ENCODE assay signal across 21 mouse cellular contexts in the genomic region with DNA sequence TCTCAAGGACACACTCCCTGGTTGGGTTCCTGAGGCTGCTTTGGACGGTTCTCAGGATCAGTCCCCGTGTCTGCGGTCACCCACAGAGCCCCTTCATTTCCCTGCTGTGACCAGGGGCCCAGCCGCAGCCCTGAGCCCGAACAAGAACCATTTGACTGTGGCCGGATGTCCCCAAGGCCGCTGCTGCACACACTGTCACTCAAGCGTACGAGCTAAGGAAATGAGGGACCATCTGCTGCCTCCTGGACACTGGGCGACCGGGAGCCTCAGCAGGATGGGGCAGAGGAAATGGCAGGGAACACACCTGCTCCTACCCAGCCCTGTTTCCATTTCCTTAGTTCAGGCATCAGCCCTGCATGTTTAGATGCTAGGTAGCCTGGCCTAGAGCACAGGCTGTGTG. TPM values are rescaled to one million over a fixed set of nuclear protein-coding genes. Genes with fewer than 3 reads are reported as not detected.
DNase-seq lines count a peak whose midpoint lies in the region; ATAC-seq and TF ChIP-seq lines count a peak whose summit lies in the region.
"Had no signal": no experiment of that assay in that cellular context is flagged by ENCODE, and none has a peak within 500 bp of the region (broad histone marks: within the 10 kb centered on the region; RNA-seq: fewer than 3 reads in every experiment).

No protein-coding gene starts in this region.

- no peaks in the 10 kb centered on the region for H3K9me3 ChIP-seq in kidney, embryonic 15.5 days (replicated peaks)
- H3K9me3 ChIP-seq in midbrain, embryonic 10.5 days (replicated peaks): no peaks in the 10 kb centered on the region
- no peaks in the 10 kb centered on the region for H3K9me3 ChIP-seq in midbrain, embryonic 15.5 days
- H3K9me3 ChIP-seq in intestine, postnatal 0 days (ENCODE audit: control insufficient read depth): no peaks in the 10 kb centered on the region
- H3K9me3 ChIP-seq: forebrain, embryonic 15.5 days; limb, embryonic 10.5 days; liver, embryonic 15.5 days had no signal

- peaks cover 40% of the 10 kb centered on the region for H3K36me3 ChIP-seq in kidney, embryonic 15.5 days
- peaks cover 20% of the 10 kb centered on the region for H3K36me3 ChIP-seq in midbrain, embryonic 10.5 days
- H3K36me3 ChIP-seq in midbrain, embryonic 15.5 days (replicated peaks): peaks cover 3% of the 10 kb centered on the region; the same call in 1 of the 2 replicates
- H3K36me3 ChIP-seq in intestine, postnatal 0 days (ENCODE audit: control insufficient read depth, insufficient read depth): no peaks in the 10 kb centered on the region

- no peak overlapping the region for H3K9ac ChIP-seq in kidney, embryonic 15.5 days
- H3K9ac ChIP-seq in midbrain, embryonic 15.5 days: no peak overlapping the region
- H3K9ac ChIP-seq in intestine, postnatal 0 days (ENCODE audit: low read depth, low read length): no peak overlapping the region
- H3K9ac ChIP-seq: forebrain, embryonic 15.5 days; liver, embryonic 15.5 days had no signal

- H3K4me2 ChIP-seq in kidney, embryonic 15.5 days: no peak overlapping the region
- no peak overlapping the region for H3K4me2 ChIP-seq in midbrain, embryonic 15.5 days
- H3K4me2 ChIP-seq in intestine, postnatal 0 days (replicated peaks; ENCODE audit: low read depth): peak overlapping the region; percentile 21; the same call in 1 of the 2 replicates
- H3K4me2 ChIP-seq: forebrain, embryonic 15.5 days; liver, embryonic 15.5 days had no signal

- no peak for DNase-seq in kidney, postnatal 14 days
- DNase-seq in midbrain, embryonic 10.5 days (ENCODE audit: low spot score): no peak
- no peak for DNase-seq in adrenal gland, postnatal 4 days (ENCODE audit: low spot score in 2 of 2)
- DNase-seq: adrenal gland, postnatal 25 days; embryo, embryonic 11 days; heart, adult 2 months; heart, postnatal 10 days; kidney, adult 18-20 months; spleen, adult 18-20 months; thymus, postnatal 36 days had no signal

- H3K4me3 ChIP-seq in kidney, embryonic 15.5 days (replicated peaks): no peak overlapping the region
- H3K4me3 ChIP-seq in midbrain, embryonic 10.5 days: no peak overlapping the region
- H3K4me3 ChIP-seq in midbrain, embryonic 15.5 days: no peak overlapping the region
- no peak overlapping the region for H3K4me3 ChIP-seq in intestine, postnatal 0 days (ENCODE audit: low read depth, low read length)
- H3K4me3 ChIP-seq: forebrain, embryonic 15.5 days; heart, adult 2 months; layer of hippocampus, adult 2 months; limb, embryonic 10.5 days; liver, embryonic 15.5 days had no signal

- TF ChIP-seq CTCF in intestine, postnatal 0 days (IDR thresholded peaks at IDR 0.05; ENCODE audit: low read depth): no peak

- 0 out of 2 replicates have a peak, but pooled peaks have one; percentile 46 for ATAC-seq in kidney, embryonic 15.5 days (replicated peaks; ENCODE audit: low FRiP score)
- no peak for ATAC-seq in midbrain, embryonic 15.5 days (replicated peaks)
- peak; percentile 51; the same call in 1 of the 2 replicates for ATAC-seq in granulocyte monocyte progenitor cell, adult 5-6 weeks (replicated peaks; ENCODE audit: poor library complexity, severe bottlenecking)
- ATAC-seq in intestine, postnatal 0 days: no peak
- ATAC-seq: forebrain, embryonic 15.5 days had no signal

- H3K27me3 ChIP-seq in kidney, embryonic 15.5 days: no peaks in the 10 kb centered on the region; the same call in 1 of the 2 replicates
- H3K27me3 ChIP-seq in midbrain, embryonic 10.5 days (ENCODE audit: low read depth, poor library complexity, severe bottlenecking): 0 out of 2 replicates have a peak, but pooled peaks cover 3% of the 10 kb centered on the region
- no peaks in the 10 kb centered on the region for H3K27me3 ChIP-seq in midbrain, embryonic 15.5 days (replicated peaks)
- H3K27me3 ChIP-seq in intestine, postnatal 0 days (replicated peaks; ENCODE audit: control insufficient read depth, insufficient read depth, low read length): no peaks in the 10 kb centered on the region
- H3K27me3 ChIP-seq: forebrain, embryonic 15.5 days; liver, embryonic 15.5 days had no signal

- H3K4me1 ChIP-seq in kidney, embryonic 15.5 days: peaks cover 11% of the 10 kb centered on the region
- H3K4me1 ChIP-seq in midbrain, embryonic 10.5 days: peaks cover 12% of the 10 kb centered on the region
- H3K4me1 ChIP-seq in midbrain, embryonic 15.5 days: no peaks in the 10 kb centered on the region
- H3K4me1 ChIP-seq in intestine, postnatal 0 days (replicated peaks; ENCODE audit: control insufficient read depth, insufficient read depth, low read length): peaks cover 10% of the 10 kb centered on the region; the same call in 1 of the 2 replicates
- H3K4me1 ChIP-seq: forebrain, embryonic 15.5 days; limb, embryonic 10.5 days; liver, embryonic 15.5 days had no signal

- no peak overlapping the region for H3K27ac ChIP-seq in kidney, embryonic 15.5 days
- H3K27ac ChIP-seq in midbrain, embryonic 10.5 days (replicated peaks): peak overlapping the region; percentile 38
- no peak overlapping the region for H3K27ac ChIP-seq in midbrain, embryonic 15.5 days
- peak overlapping the region; percentile 50 for H3K27ac ChIP-seq in intestine, postnatal 0 days (ENCODE audit: low read depth, low read length)
- H3K27ac ChIP-seq: forebrain, embryonic 15.5 days; heart, adult 2 months; layer of hippocampus, adult 2 months; limb, embryonic 10.5 days; liver, embryonic 15.5 days had no signal

- 39% methylated on average over 11 of the region's 11 CpGs for WGBS in kidney, embryonic 15.5 days
- whole genome bisulfite sequencing in midbrain, embryonic 10.5 days: 71% methylated on average over 11 of the region's 11 CpGs
- 51% methylated on average over 11 of the region's 11 CpGs for WGBS in midbrain, embryonic 15.5 days
- WGBS in intestine, postnatal 0 days: 53% methylated on average over 11 of the region's 11 CpGs

RNA-seq across cellular contexts. Expression of gene Tas1r2, which starts 2.4 kb away (rescaled TPM):
- polyA plus RNA-seq in kidney, embryonic 15.5 days (2015; fragmentation: Nextera tagmentation; extraction: Ambion mirVana): not detected in 2 replicates
- 0.09 TPM in 1 of 2 replicates, not detected in the other for polyA plus RNA-seq in midbrain, embryonic 10.5 days (2016; fragmentation: Nextera tagmentation; extraction: Ambion mirVana)
- not detected in 2 replicates for polyA plus RNA-seq in midbrain, embryonic 15.5 days (2015; fragmentation: Nextera tagmentation; extraction: Ambion mirVana)
- not detected in 2 replicates for total RNA-seq in granulocyte monocyte progenitor cell, adult 5-6 weeks (2014; fragmentation: Nextera tagmentation)
- not detected in 2 replicates for total RNA-seq in granulocyte monocyte progenitor cell, adult 5-6 weeks (2017)
- not detected in 2 replicates for polyA plus RNA-seq in intestine, postnatal 0 days (2015; fragmentation: Nextera tagmentation; extraction: Ambion mirVana)
- total RNA-seq in adrenal gland, postnatal 4 days (2021): not detected
- total RNA-seq: adrenal gland, postnatal 25 days; heart, adult 2 months; heart, postnatal 10 days; layer of hippocampus, adult 2 months; left cerebral cortex, adult 18-20 months; megakaryocyte-erythroid progenitor cell, adult 5-6 weeks; monocyte, adult 5-6 weeks had no signal
- polyA plus RNA-seq: forebrain, embryonic 15.5 days; heart, adult 2 months; limb, embryonic 10.5 days; liver, embryonic 15.5 days had no signal

RNA-seq across cellular contexts. Expression of gene Aldh4a1, which starts 28.2 kb away (rescaled TPM):
- polyA plus RNA-seq in kidney, embryonic 15.5 days (2015; fragmentation: Nextera tagmentation; extraction: Ambion mirVana): 80.5 and 85.0 TPM in 2 replicates
- 21.3 and 24.2 TPM in 2 replicates for polyA plus RNA-seq in midbrain, embryonic 10.5 days (2016; fragmentation: Nextera tagmentation; extraction: Ambion mirVana)
- polyA plus RNA-seq in midbrain, embryonic 15.5 days (2015; fragmentation: Nextera tagmentation; extraction: Ambion mirVana): 27.1 and 32.0 TPM in 2 replicates
- total RNA-seq in granulocyte monocyte progenitor cell, adult 5-6 weeks (2014; fragmentation: Nextera tagmentation): 29.7 and 30.9 TPM in 2 replicates
- total RNA-seq in granulocyte monocyte progenitor cell, adult 5-6 weeks (2017): 18.9 and 20.1 TPM in 2 replicates
- 3.5 and 3.9 TPM in 2 replicates for polyA plus RNA-seq in intestine, postnatal 0 days (2015; fragmentation: Nextera tagmentation; extraction: Ambion mirVana)
- 10 to 100 TPM; 41.8 to 43.4 TPM for total RNA-seq in adrenal gland, postnatal 4 days (2021)

RNA-seq across cellular contexts. Expression of gene Gm21969, which starts 47.9 kb away (rescaled TPM):
- polyA plus RNA-seq in kidney, embryonic 15.5 days (2015; fragmentation: Nextera tagmentation; extraction: Ambion mirVana): not detected in 2 replicates
- not detected in 2 replicates for polyA plus RNA-seq in midbrain, embryonic 10.5 days (2016; fragmentation: Nextera tagmentation; extraction: Ambion mirVana)
- polyA plus RNA-seq in midbrain, embryonic 15.5 days (2015; fragmentation: Nextera tagmentation; extraction: Ambion mirVana): not detected in 2 replicates
- total RNA-seq in granulocyte monocyte progenitor cell, adult 5-6 weeks (2014; fragmentation: Nextera tagmentation): not detected in 2 replicates
- total RNA-seq in granulocyte monocyte progenitor cell, adult 5-6 weeks (2017): not detected in 2 replicates
- not detected in 2 replicates for polyA plus RNA-seq in intestine, postnatal 0 days (2015; fragmentation: Nextera tagmentation; extraction: Ambion mirVana)
- not detected for total RNA-seq in adrenal gland, postnatal 4 days (2021)
- total RNA-seq: adrenal gland, postnatal 25 days; heart, adult 2 months; heart, postnatal 10 days; layer of hippocampus, adult 2 months; megakaryocyte-erythroid progenitor cell, adult 5-6 weeks; monocyte, adult 5-6 weeks had no signal
- polyA plus RNA-seq: forebrain, embryonic 15.5 days; heart, adult 2 months; limb, embryonic 10.5 days; liver, embryonic 15.5 days had no signal

Comparison
In these comparisons a context has a peak if more than half of its experiments do, and no peak if none do; other contexts are left out.
1. H3K27ac ChIP-seq: peak in midbrain, embryonic 10.5 days (single experiment) and intestine, postnatal 0 days (single experiment); none in kidney, embryonic 15.5 days (single experiment) and midbrain, embryonic 15.5 days (single experiment).
2. ATAC-seq: peak in kidney, embryonic 15.5 days (single experiment) and granulocyte monocyte progenitor cell, adult 5-6 weeks (single experiment); none in midbrain, embryonic 15.5 days (single experiment) and intestine, postnatal 0 days (single experiment).